Mouse (Mus musculus): Measurements from ENCODE around the gene Hint1. TPM values are rescaled to one million over a fixed set of nuclear protein-coding genes. Genes with fewer than 3 reads are reported as not detected.

The Hint1 gene
- total RNA-seq, 1 experiment from 2014 or later = 473 TPM

DNA sequence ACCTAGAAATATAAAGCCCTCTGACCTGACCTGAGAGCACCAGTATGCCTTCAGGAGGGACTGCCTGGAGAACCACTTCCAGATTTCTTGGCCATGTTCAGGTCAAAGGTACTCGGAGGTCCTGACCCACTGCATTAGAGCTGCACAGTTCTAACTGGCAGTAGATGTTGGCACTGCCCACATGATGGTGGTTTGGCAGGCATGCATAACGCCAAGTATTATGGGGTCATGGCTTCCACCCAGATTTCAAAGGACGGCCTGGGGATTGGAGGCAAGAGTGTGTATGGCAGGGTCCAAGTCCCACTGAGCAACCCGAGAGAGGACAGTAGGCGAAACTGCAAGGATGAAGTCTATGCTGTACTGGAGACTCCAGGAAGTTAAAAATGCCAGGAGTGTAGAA, 47.7 kb downstream of the Hint1 start:
- no peak for ATAC-seq (replicated peaks; ENCODE audit: low read depth, poor library complexity, severe bottlenecking)

DNA sequence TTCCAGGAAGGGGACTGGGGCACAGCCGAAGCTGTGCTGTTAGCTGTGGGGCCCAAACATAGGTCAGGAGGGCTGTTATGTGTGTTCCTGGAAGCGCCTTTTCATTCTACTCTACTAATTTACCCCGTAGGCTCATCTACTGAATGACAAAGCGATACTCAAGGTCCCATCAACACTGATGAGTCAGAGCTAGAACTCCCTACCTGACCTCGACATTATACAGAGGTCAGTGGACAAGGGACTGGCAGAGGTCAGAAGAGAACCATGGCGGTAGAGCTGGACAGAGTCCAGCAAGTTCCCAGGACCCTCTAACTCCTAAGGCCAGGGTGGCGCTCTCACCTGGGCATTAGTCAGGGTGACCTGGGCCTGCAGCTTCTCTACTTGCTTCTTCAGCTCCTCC, 51.3 kb downstream of the Hint1 start:
- no peak for ATAC-seq (replicated peaks; ENCODE audit: low read depth, poor library complexity, severe bottlenecking)

DNA sequence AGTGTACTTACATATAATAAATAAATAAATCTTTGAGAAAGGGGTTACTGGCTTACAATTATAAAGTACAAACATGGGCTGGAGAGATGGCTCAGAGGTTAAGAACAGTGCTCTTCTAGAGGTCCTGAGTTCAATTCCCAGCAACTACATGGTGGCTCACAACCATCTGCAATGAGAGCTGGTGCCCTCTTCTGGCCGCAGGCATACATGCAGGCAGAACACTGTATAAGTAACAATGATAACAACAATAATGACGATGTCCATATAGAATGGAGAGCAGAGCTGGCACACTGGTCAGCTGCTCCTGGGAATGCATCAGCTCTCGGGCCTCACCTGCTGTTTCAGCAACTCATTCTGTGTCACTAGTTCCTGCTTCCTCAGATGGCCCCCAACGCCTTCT, 52.1 kb downstream of the Hint1 start:
- ATAC-seq (replicated peaks; ENCODE audit: low read depth, poor library complexity, severe bottlenecking) = no peak

Other genes with a start within 250 kb of the Hint1 start
- gene Cdc42se2, start 78.7 kb upstream of the Hint1 start, total RNA-seq (2017) = 62.1 and 70.1 TPM in 2 replicates
- 0.63 and 16.5 TPM in 2 replicates for gene Lyrm7, start 5.5 kb upstream of the Hint1 start, total RNA-seq (2017)
- 0.23 and 0.29 TPM in 2 replicates for gene Gpx3, start 36.1 kb downstream of the Hint1 start, total RNA-seq (2017)
- 14.9 and 20.2 TPM in 2 replicates for gene Tnip1, start 96.5 kb downstream of the Hint1 start, total RNA-seq (2017)
- 46.0 and 55.3 TPM in 2 replicates for gene Anxa6, start 167.1 kb downstream of the Hint1 start, total RNA-seq (2017)
- 24.3 and 26.6 TPM in 2 replicates for gene Ccdc69, start 211.7 kb downstream of the Hint1 start, total RNA-seq (2017)
- gene Gm2a, start 231.7 kb downstream of the Hint1 start, total RNA-seq (2017) = 71.7 and 72.2 TPM in 2 replicates

Data from common myeloid progenitor, adult 5-6 weeks (primary cell).